In genomic region chr17:27160905-27161304, GRCm38 (mm10) we compare ENCODE assay signal across 14 mouse cellular contexts. TPM values are rescaled to one million over a fixed set of nuclear protein-coding genes. Genes with fewer than 3 reads are reported as not detected.
DNase-seq lines count a peak whose midpoint lies in the region; ATAC-seq lines count a peak whose summit lies in the region.
"Had no signal": no experiment of that assay in that cellular context is flagged by ENCODE, and none has a peak within 500 bp of the region (broad histone marks: within the 10 kb centered on the region; RNA-seq: fewer than 3 reads in every experiment).

No protein-coding gene starts in this region.

- intact Hi-C loops in heart, postnatal 14 days (cut with DNase I), result no loop called here
- intact Hi-C loops in left cerebral cortex, postnatal 25 days (cut with DNase I), result no loop called here
- intact Hi-C loops in left cerebral cortex, postnatal 14 days (cut with DNase I), result no loop called here

- H3K36me3 ChIP-seq in midbrain, embryonic 10.5 days, result no peaks in the 10 kb centered on the region
- no peaks in the 10 kb centered on the region for H3K36me3 ChIP-seq in midbrain, embryonic 13.5 days
- no peaks in the 10 kb centered on the region for H3K36me3 ChIP-seq in stomach, embryonic 16.5 days (ENCODE audit: control insufficient read depth, insufficient read depth, low read length)
- no peaks in the 10 kb centered on the region for H3K36me3 ChIP-seq in neural tube, embryonic 15.5 days
- H3K36me3 ChIP-seq: hindbrain, embryonic 12.5 days had no signal

- peaks cover 4% of the 10 kb centered on the region; the same call in 1 of the 2 replicates for H3K4me1 ChIP-seq in midbrain, embryonic 10.5 days
- 0 out of 2 replicates have a peak, but pooled peaks cover 5% of the 10 kb centered on the region for H3K4me1 ChIP-seq in midbrain, embryonic 13.5 days (replicated peaks)
- H3K4me1 ChIP-seq in stomach, embryonic 16.5 days (ENCODE audit: control insufficient read depth, insufficient read depth, low read length), result no peaks in the 10 kb centered on the region; the same call in 1 of the 2 replicates
- peaks cover 18% of the 10 kb centered on the region for H3K4me1 ChIP-seq in neural tube, embryonic 15.5 days

- no peak overlapping the region for H3K4me2 ChIP-seq in midbrain, embryonic 13.5 days (replicated peaks)
- no peak overlapping the region for H3K4me2 ChIP-seq in stomach, embryonic 16.5 days (ENCODE audit: low read depth, low read length)
- H3K4me2 ChIP-seq in neural tube, embryonic 15.5 days, result no peak overlapping the region
- H3K4me2 ChIP-seq: hindbrain, embryonic 12.5 days; liver, embryonic 11.5 days had no signal

- 85% methylated on average over 4 of the region's 4 CpGs for WGBS in midbrain, embryonic 10.5 days
- WGBS in midbrain, embryonic 13.5 days, result 82% methylated on average over 4 of the region's 4 CpGs
- WGBS in stomach, embryonic 16.5 days, result 58% methylated on average over 4 of the region's 4 CpGs
- WGBS in neural tube, embryonic 15.5 days, result 75% methylated on average over 4 of the region's 4 CpGs

- no peak overlapping the region for H3K9ac ChIP-seq in midbrain, embryonic 13.5 days (replicated peaks)
- 0 out of 2 replicates have a peak overlapping the region, but pooled peaks have one; percentile 43 for H3K9ac ChIP-seq in stomach, embryonic 16.5 days (ENCODE audit: low read length)
- no peak overlapping the region for H3K9ac ChIP-seq in neural tube, embryonic 15.5 days (replicated peaks)
- H3K9ac ChIP-seq: hindbrain, embryonic 12.5 days had no signal

- H3K9me3 ChIP-seq in midbrain, embryonic 10.5 days (replicated peaks), result no peaks in the 10 kb centered on the region
- no peaks in the 10 kb centered on the region for H3K9me3 ChIP-seq in midbrain, embryonic 13.5 days
- no peaks in the 10 kb centered on the region for H3K9me3 ChIP-seq in stomach, embryonic 16.5 days (replicated peaks; ENCODE audit: control insufficient read depth, low read length)
- H3K9me3 ChIP-seq in neural tube, embryonic 15.5 days (replicated peaks), result no peaks in the 10 kb centered on the region
- H3K9me3 ChIP-seq: hindbrain, embryonic 12.5 days had no signal

- peaks cover 8% of the 10 kb centered on the region; the same call in 1 of the 2 replicates for H3K27me3 ChIP-seq in midbrain, embryonic 10.5 days (ENCODE audit: low read depth, poor library complexity, severe bottlenecking)
- H3K27me3 ChIP-seq in midbrain, embryonic 13.5 days, result no peaks in the 10 kb centered on the region
- no peaks in the 10 kb centered on the region for H3K27me3 ChIP-seq in stomach, embryonic 16.5 days (ENCODE audit: control insufficient read depth, insufficient read depth, low read length)
- no peaks in the 10 kb centered on the region for H3K27me3 ChIP-seq in neural tube, embryonic 15.5 days (replicated peaks)

- no peak for DNase-seq in midbrain, embryonic 10.5 days (ENCODE audit: low spot score)
- peak; percentile 72 to 84 for DNase-seq in gastrocnemius, adult 8-10 months (ENCODE audit: low spot score in 2 of 2)
- DNase-seq in heart, postnatal 14 days, result peak; percentile 73 to 86
- DNase-seq in left cerebral cortex, postnatal 25 days (ENCODE audit: low spot score in 2 of 2), result no peak
- DNase-seq in left cerebral cortex, postnatal 14 days (ENCODE audit: low spot score in 2 of 2), result no peak
- DNase-seq: cerebellum, adult 11 months; kidney, adult 8-10 months; thymus, postnatal 4 days had no signal

- no peak for ATAC-seq in midbrain, embryonic 13.5 days
- ATAC-seq in stomach, embryonic 16.5 days (ENCODE audit: insufficient read depth, low FRiP score), result no peak
- no peak for ATAC-seq in neural tube, embryonic 15.5 days (ENCODE audit: low FRiP score)
- ATAC-seq: forebrain, embryonic 16.5 days had no signal

- H3K27ac ChIP-seq in midbrain, embryonic 10.5 days (replicated peaks), result 0 out of 2 replicates have a peak overlapping the region, but pooled peaks have one; percentile 17
- no peak overlapping the region for H3K27ac ChIP-seq in midbrain, embryonic 13.5 days
- peak overlapping the region; percentile 41; the same call in 1 of the 2 replicates for H3K27ac ChIP-seq in stomach, embryonic 16.5 days (ENCODE audit: low read length)
- H3K27ac ChIP-seq in neural tube, embryonic 15.5 days (replicated peaks), result no peak overlapping the region
- H3K27ac ChIP-seq: hindbrain, embryonic 12.5 days had no signal

- H3K4me3 ChIP-seq in midbrain, embryonic 10.5 days, result no peak overlapping the region
- no peak overlapping the region for H3K4me3 ChIP-seq in midbrain, embryonic 13.5 days (replicated peaks)
- H3K4me3 ChIP-seq in stomach, embryonic 16.5 days (replicated peaks; ENCODE audit: low read length), result no peak overlapping the region
- no peak overlapping the region for H3K4me3 ChIP-seq in neural tube, embryonic 15.5 days (replicated peaks)
- H3K4me3 ChIP-seq: hindbrain, embryonic 12.5 days had no signal

RNA-seq across cellular contexts. Expression of gene Ip6k3, which starts 6.7 kb away (rescaled TPM):
- 0.29 TPM in 1 of 2 replicates, not detected in the other for polyA plus RNA-seq in midbrain, embryonic 10.5 days (2016; fragmentation: Nextera tagmentation; extraction: Ambion mirVana)
- 0.22 and 0.46 TPM in 2 replicates for polyA plus RNA-seq in midbrain, embryonic 13.5 days (2015; fragmentation: Nextera tagmentation; extraction: Ambion mirVana)
- total RNA-seq in gastrocnemius, adult 8-10 months (2022), result 10 to 100 TPM; 24.6 to 33.6 (median 29.1) TPM
- 10 to 100 TPM in 1 of 2 experiments, 1 to 10 TPM in 1; 8.9 to 10.7 TPM for total RNA-seq in heart, postnatal 14 days (2021)
- polyA plus RNA-seq in stomach, embryonic 16.5 days (2015; fragmentation: Nextera tagmentation; extraction: Ambion mirVana), result 0.34 and 1.3 TPM in 2 replicates
- under 1 TPM; 0.32 to 0.44 TPM for total RNA-seq in left cerebral cortex, postnatal 25 days (2021)
- 0.23 and 0.40 TPM in 2 replicates for polyA plus RNA-seq in neural tube, embryonic 15.5 days (2015; fragmentation: Nextera tagmentation; extraction: Ambion mirVana)
- under 1 TPM; 0.23 to 0.29 TPM for total RNA-seq in left cerebral cortex, postnatal 14 days (2021)
- polyA plus RNA-seq: forebrain, embryonic 16.5 days had no signal

RNA-seq across cellular contexts. Expression of gene Uqcc2, which starts 27.2 kb away (rescaled TPM):
- 404 and 411 TPM in 2 replicates for polyA plus RNA-seq in midbrain, embryonic 10.5 days (2016; fragmentation: Nextera tagmentation; extraction: Ambion mirVana)
- polyA plus RNA-seq in midbrain, embryonic 13.5 days (2015; fragmentation: Nextera tagmentation; extraction: Ambion mirVana), result 356 and 378 TPM in 2 replicates
- total RNA-seq in gastrocnemius, adult 8-10 months (2022), result 100 to 1,000 TPM; 429 to 490 (median 471) TPM
- total RNA-seq in heart, postnatal 14 days (2021), result 100 to 1,000 TPM; 270 to 283 TPM
- polyA plus RNA-seq in stomach, embryonic 16.5 days (2015; fragmentation: Nextera tagmentation; extraction: Ambion mirVana), result 243 and 267 TPM in 2 replicates
- 100 to 1,000 TPM; 215 to 241 TPM for total RNA-seq in left cerebral cortex, postnatal 25 days (2021)
- 349 and 390 TPM in 2 replicates for polyA plus RNA-seq in neural tube, embryonic 15.5 days (2015; fragmentation: Nextera tagmentation; extraction: Ambion mirVana)
- 100 to 1,000 TPM; 201 to 202 TPM for total RNA-seq in left cerebral cortex, postnatal 14 days (2021)

RNA-seq across cellular contexts. Expression of gene Lemd2, which starts 43.4 kb away (rescaled TPM):
- polyA plus RNA-seq in midbrain, embryonic 10.5 days (2016; fragmentation: Nextera tagmentation; extraction: Ambion mirVana), result 16.4 and 20.8 TPM in 2 replicates
- polyA plus RNA-seq in midbrain, embryonic 13.5 days (2015; fragmentation: Nextera tagmentation; extraction: Ambion mirVana), result 16.5 and 24.0 TPM in 2 replicates
- 10 to 100 TPM; 21.1 to 24.8 (median 23.4) TPM for total RNA-seq in gastrocnemius, adult 8-10 months (2022)
- total RNA-seq in heart, postnatal 14 days (2021), result 10 to 100 TPM; 27.4 to 28.6 TPM
- polyA plus RNA-seq in stomach, embryonic 16.5 days (2015; fragmentation: Nextera tagmentation; extraction: Ambion mirVana), result 8.2 and 9.5 TPM in 2 replicates
- total RNA-seq in left cerebral cortex, postnatal 25 days (2021), result 10 to 100 TPM; 39.9 to 44.1 TPM
- polyA plus RNA-seq in neural tube, embryonic 15.5 days (2015; fragmentation: Nextera tagmentation; extraction: Ambion mirVana), result 16.9 and 19.7 TPM in 2 replicates
- 10 to 100 TPM; 46.0 to 49.5 TPM for total RNA-seq in left cerebral cortex, postnatal 14 days (2021)

Comparison
In these comparisons a context has a peak if more than half of its experiments do, and no peak if none do; other contexts are left out.
1. H3K27ac ChIP-seq: peak in midbrain, embryonic 10.5 days (single experiment) and stomach, embryonic 16.5 days (single experiment); none in midbrain, embryonic 13.5 days (single experiment) and neural tube, embryonic 15.5 days (single experiment).
2. DNase-seq: peak in gastrocnemius, adult 8-10 months (2 of 2) and heart, postnatal 14 days (2 of 2); none in midbrain, embryonic 10.5 days (single experiment), left cerebral cortex, postnatal 25 days (0 of 2) and left cerebral cortex, postnatal 14 days (0 of 2).
3. RNA of gene Ip6k3, which starts 6.7 kb away (total RNA-seq): 24.6 to 33.6 TPM in gastrocnemius, adult 8-10 months and 8.9 to 10.7 TPM in heart, postnatal 14 days; 0.32 to 0.44 TPM in left cerebral cortex, postnatal 25 days and 0.23 to 0.29 TPM in left cerebral cortex, postnatal 14 days; every median in the first group is over 4 times any median in the second.